Mouse (Mus musculus) bone marrow, adult 2 months (tissue): ENCODE measurements around the gene Plagl2.

Experiments
- CTCF ChIP-seq: fragments of 200-500 bp; IDR thresholded peaks from 2 replicates; pipeline ENCODE4 v1.5.1; 2011; ENCODE audit warnings: low read length, control low read depth; ENCODE audit not compliant: control insufficient read depth, insufficient read depth
- POLR2A ChIP-seq: fragments of 200-500 bp; IDR thresholded peaks from 2 replicates; pipeline ENCODE4 v1.6.1; 2011; ENCODE audit warnings: low read depth, mild to moderate bottlenecking, control low read depth, low read length, borderline replicate concordance; ENCODE audit not compliant: control insufficient read depth

- TF ChIP-seq POLR2A = no peak
- no peak for TF ChIP-seq CTCF
These were observed 2.0 kb downstream of the Plagl2 start for GRCm38 (mm10) chr2:153239021-153239859.
